Mouse (Mus musculus) c-Kit-negative CD71-positive TER-119-positive erythroid progenitor cells, embryonic 14.5 days (primary cell): ENCODE results near the gene Hmgcl.
A peak's percentile ranks its signal among the peaks of the same experiment; 100 is the strongest.
"Not testable (repeated sequence)": the region's sequence is repeated elsewhere in the genome, so short reads cannot be mapped to it uniquely, and the experiment has no call there.

ENCODE experiments used
- DNase-seq: peaks from one replicate; pipeline ENCODE4 v3.0.0-alpha.2; 2013; ENCODE audit warnings: low read depth, low spot score

Gene Hmgcl

DNA sequence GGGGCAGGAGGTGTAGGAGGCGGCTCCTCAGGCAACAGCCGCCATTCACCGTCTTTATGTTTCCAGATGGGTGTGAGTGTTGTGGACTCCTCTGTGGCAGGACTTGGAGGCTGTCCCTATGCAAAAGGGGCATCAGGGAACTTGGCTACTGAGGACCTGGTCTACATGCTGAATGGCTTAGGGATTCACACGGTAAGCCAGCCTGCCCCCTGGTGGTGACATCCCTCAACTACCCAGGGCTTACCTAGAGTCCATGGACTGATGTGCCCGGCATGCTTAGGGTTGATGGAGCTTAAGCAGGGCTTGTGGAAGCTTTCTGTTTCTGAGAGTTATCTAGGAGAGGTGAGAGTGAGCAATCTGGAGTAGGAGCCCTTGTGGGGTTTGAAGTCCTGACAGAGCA, 14.5 kb downstream of the Hmgcl start:
- peak; percentile 77 for DNase-seq

DNA sequence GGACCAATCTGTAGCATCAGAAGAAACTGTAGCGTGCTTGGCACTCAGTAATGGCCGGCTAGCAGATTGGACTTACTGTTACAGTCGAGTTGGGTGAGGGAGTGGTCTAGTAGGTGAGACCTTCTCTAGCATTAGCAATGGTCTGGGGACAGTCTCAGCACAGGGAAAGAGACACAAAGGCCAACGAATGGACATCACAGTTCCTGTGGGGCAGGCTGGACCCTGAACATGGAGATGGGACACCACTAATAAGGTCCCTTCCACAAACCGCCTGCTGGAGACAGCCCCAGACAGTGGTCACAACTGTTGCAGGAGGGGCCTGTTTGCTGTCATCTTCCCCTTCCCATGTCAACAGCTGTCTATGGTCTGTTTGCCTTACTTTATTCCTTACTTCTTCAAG, 15.5 kb downstream of the Hmgcl start:
- no peak for DNase-seq

DNA sequence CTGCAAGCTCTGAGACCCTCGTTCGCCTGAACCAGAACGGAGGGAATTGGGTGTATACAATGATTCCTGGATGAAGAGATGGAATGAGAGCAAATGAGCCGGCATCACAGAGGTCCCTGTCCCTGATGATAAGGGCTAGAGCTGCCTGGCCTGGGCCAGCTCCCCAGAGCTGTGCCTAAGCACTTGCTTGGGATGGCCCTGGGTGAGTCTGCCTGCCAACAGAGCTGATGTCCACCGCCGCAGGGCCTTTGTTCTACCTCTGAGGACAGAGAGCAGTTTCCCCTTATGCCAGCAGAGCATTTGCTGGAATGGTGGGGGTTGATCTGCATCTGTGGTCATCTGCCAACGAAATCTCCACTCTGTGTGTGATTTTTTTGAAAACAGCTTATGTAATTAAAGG, 15.9 kb downstream of the Hmgcl start:
- DNase-seq: no peak

DNA sequence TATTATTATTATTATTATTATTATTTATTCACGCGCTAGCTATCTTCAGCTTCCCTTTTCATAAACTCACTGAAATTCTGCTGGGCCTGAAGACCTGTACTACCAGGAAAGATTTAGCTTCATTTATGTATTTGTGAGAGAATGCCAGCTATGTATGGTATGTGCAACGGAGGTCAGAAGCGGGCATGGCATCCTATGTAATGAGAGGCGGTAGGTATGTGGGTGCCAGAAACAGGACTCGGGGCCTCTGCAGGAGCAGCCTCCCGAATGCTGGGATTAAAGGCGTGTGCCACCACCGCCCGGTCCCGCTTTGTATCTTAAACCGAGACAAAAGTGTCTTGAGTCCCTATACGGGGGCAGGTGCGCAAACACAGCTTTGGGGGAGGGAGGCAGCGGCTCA, 16.7 kb downstream of the Hmgcl start:
- DNase-seq: no peak

DNA sequence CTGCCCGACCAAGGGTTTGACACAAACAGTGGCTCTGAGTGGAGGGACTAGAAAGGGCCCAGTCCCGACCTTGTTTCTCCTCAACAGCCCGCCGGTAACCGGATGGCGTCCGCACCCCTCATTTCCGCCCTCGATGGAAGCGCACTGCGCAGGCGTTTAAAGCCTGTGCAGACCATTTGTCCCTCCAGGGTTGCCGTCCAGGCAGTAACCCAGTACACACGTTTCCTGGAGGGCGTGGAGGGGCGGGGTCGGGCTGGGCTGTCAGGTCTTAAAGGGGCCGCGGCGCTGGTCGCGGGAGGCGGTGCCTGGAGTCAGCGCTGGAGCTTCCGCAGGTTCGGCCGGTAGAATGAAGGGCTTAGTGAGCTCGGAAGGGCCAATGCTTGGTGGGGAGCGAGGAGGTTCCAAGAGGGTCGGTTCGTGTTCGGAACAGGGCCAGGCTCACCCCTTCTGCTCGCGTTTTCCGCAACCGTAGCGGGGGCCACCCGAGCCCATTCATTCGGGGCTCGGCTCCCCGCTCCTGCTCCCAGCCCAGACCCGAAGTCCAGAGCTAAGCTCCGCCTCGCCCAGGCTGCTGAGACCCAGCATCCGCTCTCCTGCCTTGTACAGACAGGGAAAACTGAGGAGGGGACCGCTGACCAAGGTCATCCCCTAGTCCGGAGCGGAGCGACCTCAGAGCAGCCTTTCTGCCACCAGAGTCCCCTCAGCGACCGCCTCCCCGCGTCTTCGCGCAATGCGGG, 17.4 kb downstream of the Hmgcl start, which contains the start of gene Gale:
Gene Gale, plus strand, starts transcription at position 271 of the 737 bp plus-strand sequence.
- peak; percentile 95 for DNase-seq

DNA sequence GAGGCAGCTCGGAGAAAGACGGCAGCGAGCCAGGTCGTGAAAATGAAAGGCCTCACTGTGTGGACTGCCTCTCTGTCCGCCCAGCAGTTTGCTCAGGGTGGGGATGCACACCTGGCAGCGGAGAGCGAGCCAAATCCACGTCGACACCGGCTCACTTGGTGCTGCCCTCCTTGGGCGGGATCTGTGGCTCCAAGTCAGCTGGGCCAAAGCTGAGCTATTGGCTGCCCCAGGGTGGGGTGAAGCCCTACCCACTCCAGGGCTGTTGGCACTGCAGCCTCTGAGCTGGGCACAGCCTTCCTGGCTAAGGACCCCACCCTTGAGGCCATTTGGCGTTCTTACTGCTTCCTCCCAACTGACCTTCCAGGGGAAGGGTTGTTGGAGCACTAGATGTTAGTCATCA, 18.2 kb downstream of the Hmgcl start:
- no peak for DNase-seq

DNA sequence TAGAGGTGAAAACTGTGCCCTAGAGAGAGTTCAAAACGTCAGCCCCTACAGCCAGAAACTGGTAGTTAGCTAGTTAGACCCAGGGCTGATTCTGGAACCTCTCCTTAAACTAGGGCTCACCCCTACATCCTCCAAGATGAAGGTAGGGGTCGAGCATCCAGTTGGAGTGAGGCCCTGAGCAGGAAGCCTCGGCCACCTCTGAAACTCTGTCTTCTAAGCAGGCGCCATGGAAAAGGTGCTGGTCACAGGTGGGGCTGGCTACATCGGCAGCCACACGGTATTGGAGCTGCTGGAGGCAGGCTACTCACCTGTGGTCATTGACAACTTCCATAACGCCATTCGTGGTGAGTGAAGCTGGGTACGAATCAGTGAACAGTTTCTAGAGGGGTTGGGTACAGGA, 18.9 kb downstream of the Hmgcl start:
- no peak for DNase-seq

DNA sequence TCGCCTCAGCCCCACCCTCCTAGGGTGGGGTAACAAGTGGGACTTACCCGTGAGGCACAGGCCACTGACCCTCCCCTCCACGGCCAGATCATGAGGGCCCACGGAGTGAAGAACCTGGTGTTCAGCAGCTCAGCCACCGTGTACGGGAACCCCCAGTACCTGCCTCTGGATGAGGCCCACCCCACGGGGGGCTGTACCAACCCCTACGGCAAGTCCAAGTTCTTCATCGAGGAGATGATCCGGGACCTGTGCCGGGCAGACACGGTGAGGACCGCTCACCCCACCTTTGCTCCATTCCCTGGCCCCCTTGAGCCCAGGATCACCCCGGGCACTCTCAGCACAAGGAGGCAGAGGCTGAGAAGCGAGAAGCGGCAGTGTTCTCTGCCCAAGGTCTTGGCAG, 20.0 kb downstream of the Hmgcl start:
- no peak for DNase-seq

DNA sequence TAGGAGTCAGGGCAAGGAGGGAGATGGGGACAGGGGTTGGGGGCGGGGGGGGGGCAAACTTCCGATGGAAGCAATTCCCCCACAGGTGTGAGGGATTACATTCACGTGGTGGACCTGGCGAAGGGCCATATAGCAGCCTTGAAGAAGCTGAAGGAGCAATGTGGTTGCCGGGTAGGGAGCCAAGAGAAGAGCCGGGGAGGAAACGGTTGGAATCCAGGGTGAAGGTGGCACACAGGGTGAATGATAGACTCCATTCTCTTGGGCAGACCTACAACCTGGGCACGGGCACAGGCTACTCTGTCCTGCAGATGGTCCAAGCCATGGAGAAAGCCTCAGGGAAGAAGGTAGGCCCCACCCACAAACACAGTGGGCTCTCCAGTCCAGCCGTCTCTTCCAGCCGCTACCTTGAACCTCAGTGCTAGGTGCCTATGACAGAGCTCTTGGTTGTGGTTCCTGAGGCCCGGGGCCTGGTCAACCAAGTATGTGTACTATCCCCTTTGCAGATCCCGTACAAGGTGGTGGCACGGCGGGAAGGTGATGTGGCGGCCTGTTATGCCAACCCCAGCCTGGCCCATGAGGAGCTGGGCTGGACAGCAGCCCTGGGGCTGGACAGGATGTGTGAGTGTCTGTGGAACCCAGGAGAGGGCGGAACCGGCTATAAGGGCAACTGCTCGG, 21.0 kb downstream of the Hmgcl start:
- DNase-seq: no peak

DNA sequence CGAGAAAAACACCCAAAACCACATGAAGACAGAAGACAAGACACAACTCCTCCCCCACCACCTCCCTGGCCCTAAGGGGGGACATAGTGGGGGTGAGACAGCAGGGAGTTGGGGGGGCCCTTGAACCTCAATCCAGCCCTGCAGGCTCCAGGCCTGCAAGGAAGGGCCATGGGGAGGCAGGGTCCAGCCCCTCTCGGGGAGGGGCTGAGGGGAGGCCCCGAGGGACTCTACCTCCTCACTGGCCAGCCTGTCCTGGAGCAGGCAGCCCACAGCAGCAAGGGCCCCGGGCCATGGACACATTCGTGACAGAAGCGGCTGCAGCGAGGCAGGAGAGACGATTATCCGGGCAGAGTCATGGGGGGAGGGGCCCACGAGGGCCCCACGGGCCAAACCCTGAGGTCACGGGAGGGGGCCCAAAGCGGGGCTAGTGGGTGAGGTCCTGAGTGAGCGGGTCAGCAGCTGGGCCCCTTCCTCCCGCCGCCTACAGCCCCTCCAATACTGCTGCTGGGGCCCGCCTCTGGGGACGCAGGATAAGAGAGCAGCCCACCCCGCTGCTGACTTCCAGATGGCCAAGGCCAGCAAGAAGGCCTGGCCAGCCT, 22.1 kb downstream of the Hmgcl start:
- DNase-seq: no peak

DNA sequence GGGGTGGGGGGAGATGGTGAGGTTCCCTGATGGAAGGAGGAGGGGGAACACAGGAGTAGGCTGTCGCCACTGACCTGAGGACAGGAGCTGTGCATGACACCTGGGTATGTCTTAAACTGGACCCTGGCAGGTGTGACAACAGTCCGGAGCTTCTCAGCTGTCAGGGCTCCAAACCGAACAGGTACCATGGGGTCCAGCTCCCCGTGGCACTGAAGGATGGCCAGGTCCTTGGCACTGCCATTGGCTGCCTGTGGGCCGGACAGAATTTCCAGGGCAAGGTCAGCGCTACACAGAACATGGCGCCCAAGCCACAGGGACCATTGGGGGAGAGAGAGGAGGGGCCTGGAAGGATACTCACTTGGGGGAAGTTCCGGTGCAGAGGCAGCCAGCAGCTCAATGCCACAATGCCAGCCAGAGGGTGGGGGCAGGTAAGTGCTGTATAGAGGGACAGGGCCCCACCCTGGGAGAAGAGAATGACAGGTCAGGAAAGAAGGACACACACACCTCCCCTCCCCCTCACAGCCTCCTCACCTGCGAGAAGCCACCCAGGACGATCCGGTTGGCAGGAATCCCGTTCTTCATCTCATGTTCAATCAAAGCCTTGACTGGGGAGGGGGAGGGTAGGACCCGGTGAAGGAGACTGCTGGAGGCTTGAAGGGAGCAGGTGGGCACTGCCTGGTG, 23.0 kb downstream of the Hmgcl start:
- no peak for DNase-seq

DNA sequence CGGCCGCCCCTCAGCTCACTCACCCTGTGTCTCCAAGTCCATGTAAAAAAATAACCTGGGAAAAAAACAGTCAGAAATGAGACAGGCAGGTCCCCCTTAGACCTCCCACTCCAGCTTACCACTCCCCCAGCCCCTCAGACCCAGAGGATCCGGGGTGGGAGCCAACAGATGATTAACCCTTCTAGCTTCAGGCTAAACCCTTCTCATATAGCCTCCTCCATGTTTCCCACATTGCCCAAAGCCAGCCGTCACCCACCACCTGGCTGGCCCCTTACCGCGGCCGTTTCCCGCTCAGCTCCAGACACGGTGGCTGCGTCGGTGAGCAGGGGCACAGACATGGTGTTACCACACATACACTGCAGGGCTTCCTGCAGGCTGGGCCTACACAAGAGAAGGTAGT, 24.3 kb downstream of the Hmgcl start:
- DNase-seq: no peak

DNA sequence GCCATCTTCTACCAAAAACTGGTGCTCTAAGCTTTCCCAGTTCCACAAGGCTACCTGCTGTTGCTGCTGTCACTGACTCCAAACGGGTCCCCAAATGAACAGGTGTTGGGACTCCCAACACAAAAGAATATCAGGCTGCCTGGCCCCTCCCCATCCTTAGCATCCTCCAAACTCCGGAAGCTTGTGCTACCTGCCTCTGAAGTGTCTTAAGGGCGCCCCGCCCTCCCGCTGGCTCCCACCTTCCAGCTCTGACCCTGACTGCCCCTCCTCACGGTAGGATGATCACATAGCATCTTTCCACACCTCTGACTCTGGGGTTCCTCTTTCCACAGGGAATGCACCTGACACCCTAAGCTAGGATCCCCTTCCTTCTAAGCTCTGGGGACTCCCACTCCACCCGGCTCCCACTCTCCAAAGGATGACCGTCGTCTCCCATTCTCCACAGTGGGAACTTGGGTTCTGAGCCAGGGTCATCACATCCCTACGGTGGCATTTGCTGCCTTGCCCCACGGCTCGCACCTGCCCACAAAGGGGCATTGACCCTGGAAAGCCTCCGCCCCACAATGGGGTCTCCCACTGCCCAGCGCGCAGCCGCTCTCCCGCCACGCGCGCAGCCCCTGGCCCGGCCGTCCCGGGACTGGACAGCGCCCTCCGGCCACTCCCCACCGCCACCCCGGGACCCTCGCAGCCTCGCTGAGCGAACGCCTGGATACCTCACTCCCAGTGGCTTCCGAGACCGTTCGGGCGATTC, 25.7 kb downstream of the Hmgcl start:
- DNase-seq: no peak

DNA sequence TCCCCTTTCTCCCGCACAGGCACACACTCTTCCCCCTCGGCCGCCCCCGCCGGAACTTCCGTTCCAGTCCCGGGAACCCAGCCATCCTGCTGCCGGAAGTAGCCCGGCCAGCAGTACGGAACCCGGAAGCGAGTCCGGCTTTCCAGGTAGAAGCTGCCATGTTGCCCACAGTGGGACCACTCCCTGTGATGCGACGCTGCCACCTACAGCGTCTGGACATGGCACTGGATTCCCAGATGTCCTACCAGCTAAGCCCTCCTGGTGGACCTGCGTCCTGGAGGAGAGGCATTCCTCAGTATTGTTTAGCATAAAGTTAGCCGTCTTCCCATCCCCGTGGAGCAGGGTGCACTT, 26.3 kb downstream of the Hmgcl start, which contains the start of gene Lypla2:
Gene Lypla2, minus strand, starts transcription at position 71 of the 351 bp plus-strand sequence.
- DNase-seq: no peak

DNA sequence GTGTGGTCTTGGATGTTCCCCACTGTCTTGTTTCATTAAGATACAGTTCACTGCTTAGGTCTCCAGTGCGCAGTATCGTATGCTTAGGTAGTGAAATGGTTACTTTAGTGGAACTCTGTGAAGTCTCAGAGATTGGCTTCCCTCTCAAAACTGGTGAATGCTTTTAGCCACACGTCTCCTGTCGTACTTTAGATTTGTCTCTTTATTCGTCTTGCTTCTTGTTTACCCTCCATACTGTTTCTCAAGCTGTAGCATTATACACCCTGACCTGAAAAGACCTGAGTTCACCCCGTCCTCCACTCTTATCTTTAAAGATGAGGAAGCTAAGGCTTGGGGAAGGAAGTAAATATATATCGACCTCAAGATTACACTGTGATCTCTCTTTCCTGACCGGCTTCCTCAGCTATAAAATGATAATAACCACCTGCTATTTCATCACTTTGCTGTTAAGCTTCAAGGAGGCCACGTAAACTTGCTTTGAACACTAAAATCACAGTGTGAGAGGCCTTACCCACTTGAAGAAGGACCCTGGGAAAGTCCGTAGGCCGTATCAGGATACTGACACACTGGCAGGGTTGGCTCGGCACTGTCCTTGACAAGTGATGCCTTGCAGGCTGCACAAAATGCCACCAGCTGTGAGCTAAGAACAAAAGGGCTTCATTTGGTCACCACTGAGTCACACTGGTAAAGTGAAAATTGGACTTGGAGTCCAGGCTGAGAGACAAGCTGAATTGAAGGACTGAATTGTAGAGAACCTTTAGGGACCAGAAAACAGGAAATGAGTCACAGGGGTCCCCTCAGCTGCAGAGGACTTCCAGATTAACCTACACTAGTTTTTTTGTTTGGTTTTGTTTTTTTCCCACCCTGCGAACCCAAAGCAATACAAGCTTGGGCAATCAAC, 26.9 kb downstream of the Hmgcl start:
- DNase-seq: no peak

DNA sequence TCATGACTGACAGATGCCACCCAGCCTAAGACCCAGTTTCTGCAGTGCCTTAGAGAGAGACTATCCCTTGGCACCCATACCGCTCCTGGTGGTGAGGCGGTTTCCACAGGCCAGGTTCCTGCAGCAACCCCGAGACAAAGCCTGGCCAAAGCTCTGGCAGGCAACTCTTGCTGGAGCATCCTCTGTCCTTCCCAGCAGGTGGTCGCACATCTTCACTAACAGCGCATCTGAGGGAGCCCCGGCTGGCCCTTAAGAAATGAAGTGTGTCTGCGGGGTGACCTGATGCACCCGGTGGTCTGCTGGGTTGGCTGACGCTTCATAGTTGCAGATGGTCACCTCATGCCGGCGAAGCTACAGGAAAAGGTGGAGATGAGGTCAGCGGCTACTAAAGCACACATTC, 29.9 kb downstream of the Hmgcl start:
- DNase-seq: no peak

DNA sequence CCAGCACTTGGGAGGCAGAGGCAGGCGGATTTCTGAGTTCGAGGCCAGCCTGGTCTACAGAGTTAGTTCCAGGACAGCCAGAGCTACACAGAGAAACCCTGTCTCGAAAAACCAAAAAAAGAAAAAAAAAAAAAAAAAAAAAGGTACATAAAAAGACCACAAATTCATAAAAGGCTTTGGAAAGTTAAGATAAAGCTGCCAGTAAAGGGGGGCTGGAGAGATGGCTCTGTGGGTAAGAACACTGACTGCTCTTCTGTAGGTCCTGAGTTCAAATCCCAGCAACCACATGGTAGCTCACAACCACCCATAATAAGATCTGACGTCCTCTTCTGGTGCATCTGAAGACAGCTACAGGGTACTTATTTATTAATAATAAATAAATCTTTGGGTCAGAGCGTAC, 34.0 kb downstream of the Hmgcl start:
- not testable (repeated sequence) for DNase-seq

DNA sequence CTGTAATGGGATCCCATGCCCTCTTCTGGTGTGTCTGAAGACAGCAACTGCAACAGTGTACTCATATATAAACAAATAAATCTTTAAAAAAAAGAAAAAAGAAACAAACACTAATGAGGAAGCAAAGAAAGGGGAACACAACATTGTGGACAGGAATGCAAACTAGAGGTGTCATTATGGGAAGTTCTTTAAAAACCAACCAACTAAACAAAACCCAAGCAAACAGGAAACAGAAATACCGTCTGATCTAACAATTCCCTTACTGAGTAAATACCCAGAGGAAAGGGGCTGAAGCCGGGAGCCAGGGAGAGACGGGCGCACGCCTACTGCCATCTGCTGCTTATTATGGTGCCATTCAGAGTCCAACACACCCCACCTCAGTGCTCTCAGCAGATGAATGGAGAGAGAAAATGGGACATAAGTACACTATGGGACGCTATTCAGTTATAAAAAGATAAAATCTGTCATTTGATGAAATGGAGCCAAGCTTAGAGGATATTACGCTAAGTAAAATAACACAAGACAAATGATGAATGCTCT, 35.3 kb downstream of the Hmgcl start:
- no peak for DNase-seq

DNA sequence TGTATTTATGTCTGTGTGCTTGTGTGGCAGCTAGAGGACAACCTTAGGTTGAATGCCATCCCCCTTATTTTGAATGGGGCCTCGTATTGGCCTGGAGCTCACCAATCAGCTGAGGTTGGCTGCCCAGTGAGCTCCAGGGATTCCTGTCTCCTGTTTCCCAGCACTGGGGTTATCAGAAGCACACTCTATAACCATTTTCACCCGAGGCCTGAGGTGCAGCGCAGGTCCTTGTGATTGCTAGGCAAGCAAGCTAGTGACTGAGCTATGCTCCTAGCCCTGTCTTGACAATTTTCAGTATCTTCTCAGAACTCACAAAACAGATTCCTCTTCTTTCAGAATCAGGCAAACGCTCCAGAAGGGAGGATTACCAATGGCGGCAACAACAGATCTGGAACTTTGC, 38.3 kb downstream of the Hmgcl start:
- DNase-seq: no peak

DNA sequence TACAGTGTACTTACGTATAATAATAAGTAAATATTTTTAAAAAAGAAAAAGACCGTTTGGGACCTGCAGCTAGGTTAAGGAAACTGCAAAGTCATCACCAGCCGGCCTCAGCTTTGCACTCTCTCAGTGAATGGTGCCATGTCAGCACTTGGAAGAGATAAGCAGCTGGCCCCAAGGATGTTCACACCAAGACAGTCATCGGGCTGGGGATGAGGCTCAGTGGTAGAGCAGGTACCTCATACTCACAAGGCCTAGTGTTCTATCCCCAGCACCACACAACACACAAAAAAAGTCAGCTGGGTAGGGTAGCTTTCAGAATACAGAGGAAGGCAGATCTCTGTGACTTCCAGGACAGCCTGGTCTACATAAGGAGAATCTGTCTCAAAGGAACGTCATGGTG, 38.9 kb downstream of the Hmgcl start:
- DNase-seq: peak; percentile 91
